Mouse (Mus musculus): ENCODE results near the gene B4galt7.
"Not testable (repeated sequence)": the region's sequence is repeated elsewhere in the genome, so short reads cannot be mapped to it uniquely, and the experiment has no call there.

Gene B4galt7

DNA sequence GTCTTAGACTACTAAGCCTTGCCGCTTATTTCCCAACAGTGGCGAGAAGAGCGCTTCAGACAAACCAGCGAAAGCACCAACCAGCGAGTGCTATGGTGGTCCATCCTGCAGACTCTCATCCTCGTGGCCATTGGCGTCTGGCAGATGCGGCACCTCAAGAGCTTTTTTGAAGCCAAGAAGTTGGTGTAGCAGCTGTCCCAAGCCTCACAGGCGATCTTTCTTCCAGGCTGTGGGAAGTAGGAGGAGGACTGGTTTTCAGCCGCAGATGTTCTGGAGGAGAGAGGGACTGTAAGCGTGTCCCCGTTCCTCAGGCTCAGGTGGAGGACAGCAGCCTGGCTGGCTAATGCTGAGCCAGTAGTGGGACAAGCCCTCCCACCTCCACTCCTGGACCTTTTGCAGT is 2.9 kb upstream of the B4galt7 start:
- no peak for DNase-seq (ENCODE audit: low read depth, low spot score)

DNA sequence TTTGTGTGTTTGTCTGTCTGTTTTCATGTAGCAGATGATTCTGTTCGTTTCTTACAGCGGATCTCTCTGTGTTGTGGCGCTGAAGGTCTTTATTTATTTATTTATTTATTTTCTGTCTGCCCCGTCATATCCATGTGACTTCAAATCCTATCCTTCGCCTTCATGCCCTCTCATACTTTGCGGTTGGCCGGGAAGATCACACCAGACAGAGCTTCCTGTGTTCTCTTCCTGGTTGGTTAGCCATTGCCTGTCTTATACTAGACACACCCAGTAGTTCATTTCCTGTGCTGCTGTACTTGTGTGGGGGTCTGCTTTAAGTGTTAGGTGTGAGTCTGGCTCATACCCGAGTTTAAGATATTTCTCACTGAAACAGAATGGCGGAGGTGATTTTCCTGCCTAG is 961 bp downstream of the B4galt7 start:
- DNase-seq (ENCODE audit: low read depth, low spot score), result no peak

DNA sequence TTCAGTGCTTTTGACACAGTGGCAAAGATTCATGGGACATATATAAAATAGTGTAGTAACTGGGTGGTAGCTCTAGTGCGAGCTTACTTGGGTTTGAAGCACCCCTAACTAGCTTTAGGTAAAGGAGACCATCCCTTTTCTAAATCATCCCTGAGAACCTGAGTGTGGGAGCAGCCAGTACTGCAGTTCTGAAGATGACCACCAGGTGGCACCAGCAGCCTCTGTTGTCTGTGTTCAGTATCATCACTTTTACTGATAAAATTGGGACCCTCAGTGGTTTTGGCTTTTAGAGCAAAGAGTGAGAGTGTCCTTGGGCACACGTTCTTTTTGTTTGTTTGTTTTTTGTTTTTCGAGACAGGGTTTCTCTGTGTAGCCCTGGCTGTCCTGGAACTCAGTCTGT is 1.9 kb downstream of the B4galt7 start:
- DNase-seq (ENCODE audit: low read depth, low spot score), result no peak

DNA sequence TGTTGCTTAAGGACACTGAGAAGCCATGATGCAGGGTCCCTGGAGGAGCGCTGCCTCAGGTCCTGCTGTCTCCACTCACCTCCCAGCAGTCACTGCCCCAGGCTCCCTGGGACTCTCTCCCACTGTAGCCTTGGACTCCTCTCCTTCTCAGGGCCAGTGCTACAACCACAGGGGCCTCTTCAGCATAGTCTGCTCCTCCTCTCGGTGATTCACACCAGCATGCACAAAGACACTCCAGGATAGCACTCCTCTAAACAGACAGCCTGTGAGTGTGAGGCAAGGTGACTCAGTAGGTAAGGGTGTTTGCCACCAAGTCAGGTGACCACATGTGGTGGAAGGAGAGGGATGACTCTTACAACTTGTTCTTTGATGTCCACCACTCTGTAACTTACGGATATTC is 4.9 kb downstream of the B4galt7 start:
- DNase-seq (ENCODE audit: low read depth, low spot score), result no peak

DNA sequence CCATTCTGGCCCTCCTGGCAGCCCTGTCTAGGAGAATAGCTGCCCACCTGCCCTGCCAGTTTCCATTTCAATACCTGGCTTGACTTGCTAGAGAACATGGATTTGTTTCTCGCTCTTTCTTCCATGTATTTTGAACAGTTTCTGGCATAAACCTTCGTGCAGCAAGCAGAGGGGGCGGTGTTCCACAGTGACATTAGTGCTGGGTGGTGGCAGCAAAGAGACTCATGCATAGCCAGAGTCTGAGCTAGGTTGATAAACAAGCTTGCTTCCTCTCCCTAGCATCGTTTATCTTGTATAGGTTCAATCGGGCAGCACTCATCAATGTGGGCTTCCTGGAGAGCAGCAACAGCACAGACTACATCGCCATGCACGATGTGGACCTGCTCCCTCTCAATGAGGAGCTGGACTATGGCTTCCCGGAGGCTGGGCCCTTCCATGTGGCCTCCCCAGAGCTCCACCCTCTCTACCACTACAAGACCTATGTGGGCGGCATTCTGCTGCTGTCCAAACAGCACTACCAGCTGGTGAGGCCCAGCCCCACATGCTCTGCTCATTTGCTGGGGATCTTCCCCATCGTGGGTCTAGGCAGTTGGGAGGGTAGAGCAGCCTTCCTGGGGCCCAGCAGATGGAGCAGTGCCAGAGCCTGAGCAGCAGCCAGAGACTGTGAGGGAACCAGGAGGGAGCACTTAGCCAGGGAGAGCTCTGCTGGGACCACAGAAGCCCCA is 7.4 kb downstream of the B4galt7 start:
- DNase-seq (ENCODE audit: low read depth, low spot score), result no peak

DNA sequence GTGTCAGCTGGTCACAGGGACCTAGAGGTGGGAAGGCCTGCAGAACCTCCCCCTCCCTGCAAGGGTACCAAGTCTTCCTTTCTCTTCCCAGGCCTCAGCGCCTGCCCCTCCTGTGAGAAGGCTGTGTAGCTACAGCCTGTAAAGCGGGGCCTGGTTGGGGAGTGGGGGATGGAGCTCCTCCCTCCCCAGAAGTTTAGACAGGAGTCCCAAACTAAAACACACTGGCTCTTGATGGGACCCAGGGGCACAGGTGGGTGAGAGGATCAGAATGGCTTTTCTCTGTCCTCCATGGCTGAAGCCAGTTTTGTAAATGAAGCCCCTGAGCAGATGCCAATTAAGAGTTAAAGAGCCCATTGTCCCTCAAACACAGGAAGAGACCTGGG is 7.9 kb downstream of the B4galt7 start:
- no peak for DNase-seq (ENCODE audit: low read depth, low spot score)

DNA sequence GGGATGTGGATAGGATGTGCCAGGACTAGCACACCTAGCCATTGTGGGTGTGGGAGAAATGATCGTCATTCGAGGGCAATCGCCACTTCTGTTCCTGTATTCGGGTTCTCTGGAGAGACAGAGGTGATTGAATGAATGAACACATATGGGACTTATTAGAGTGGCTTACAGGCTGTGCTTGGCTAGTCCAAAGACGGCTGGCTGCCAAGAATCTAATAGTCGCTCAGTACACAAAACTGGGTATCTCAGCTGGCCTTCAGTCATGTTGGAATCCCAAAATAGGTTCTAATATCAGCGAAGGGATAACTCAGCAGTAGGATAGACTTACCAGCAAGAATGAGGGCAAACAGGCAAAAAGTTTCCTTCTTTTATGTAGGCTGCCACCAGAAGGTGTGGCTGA is 12.3 kb downstream of the B4galt7 start:
- DNase-seq (ENCODE audit: low read depth, low spot score), result no peak

DNA sequence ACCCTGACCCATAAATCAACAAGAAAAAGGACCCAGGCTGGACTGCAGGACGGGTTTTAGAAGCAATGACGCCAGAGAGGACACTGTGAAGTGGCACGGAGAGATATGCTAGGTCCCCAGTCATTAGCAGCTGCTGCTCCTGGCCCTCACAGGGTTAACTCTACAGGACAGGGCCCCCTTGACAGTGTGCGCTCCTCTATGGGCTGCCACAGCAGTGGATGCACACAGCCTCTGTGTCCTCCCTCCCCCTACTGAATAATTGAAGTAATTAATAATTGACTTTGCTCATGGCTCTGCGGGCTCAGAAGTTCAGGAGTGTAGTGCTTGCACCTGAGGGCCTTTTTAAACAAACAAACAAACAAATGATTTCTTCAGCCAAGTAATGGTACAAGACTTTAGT is 13.8 kb downstream of the B4galt7 start:
- DNase-seq (ENCODE audit: low read depth, low spot score), result no peak

DNA sequence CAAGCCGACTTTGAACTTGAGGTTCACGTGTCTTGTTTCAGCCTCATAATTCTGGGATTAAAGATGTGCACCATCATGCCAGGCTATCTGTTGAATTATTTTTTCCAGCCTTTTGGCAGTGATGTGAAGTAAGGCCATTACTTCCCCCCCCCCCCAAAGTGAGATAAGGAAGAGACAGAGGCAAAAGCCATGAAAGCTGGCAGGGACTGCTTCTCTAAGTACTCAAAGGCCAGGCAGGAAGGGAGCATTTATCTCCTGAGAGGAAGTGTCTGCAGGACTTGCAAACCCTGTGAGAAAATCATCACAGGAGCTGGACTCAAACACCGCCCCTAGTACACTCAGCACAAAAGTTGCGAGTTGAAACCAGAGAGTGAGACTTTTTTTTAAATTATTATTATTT is 19.6 kb downstream of the B4galt7 start:
- no peak for DNase-seq (ENCODE audit: low read depth, low spot score)

DNA sequence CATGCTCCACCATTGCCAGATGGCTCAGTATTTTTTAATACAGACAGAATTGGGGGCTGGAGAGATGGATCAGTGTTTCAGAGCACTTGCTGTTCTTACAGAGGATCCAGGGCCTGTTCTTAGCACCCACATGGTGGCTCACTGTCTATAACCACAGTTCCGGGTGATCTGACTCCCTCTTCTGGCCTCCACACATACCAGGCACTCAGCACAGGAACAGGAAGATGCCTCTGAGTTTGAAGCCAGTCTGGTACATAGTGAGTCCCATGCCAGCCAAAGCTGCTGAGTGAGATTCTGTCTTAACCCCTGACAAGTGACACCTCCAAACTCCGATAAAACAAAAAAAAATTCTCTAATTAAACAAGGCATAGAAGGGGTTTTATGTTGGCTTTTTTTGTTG is 20.6 kb downstream of the B4galt7 start:
- DNase-seq (ENCODE audit: low read depth, low spot score), result no peak

DNA sequence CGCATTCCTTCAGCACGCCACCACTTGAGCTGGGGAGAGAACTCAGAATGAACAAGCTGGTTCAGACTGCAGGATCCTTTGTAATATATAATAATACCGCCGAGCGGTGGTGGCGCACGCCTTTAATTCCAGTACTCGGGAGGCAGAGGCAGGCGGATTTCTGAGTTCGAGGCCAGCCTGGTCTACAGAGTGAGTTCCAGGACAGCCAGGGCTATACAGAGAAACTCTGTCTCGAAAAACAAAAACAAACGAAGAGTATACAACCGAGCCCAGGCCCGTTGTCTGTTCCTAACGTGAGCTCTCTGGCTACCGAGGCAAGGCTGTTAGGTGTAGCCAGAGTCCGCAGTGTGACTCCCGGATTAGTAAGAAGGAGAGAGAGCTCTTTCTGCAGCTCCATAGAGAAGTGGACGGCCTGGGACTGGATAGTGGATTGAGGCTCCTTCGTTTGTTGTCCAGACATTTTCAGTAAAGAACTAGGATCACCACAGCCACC is 22.5 kb downstream of the B4galt7 start:
- DNase-seq (ENCODE audit: low read depth, low spot score), result not testable (repeated sequence)

DNA sequence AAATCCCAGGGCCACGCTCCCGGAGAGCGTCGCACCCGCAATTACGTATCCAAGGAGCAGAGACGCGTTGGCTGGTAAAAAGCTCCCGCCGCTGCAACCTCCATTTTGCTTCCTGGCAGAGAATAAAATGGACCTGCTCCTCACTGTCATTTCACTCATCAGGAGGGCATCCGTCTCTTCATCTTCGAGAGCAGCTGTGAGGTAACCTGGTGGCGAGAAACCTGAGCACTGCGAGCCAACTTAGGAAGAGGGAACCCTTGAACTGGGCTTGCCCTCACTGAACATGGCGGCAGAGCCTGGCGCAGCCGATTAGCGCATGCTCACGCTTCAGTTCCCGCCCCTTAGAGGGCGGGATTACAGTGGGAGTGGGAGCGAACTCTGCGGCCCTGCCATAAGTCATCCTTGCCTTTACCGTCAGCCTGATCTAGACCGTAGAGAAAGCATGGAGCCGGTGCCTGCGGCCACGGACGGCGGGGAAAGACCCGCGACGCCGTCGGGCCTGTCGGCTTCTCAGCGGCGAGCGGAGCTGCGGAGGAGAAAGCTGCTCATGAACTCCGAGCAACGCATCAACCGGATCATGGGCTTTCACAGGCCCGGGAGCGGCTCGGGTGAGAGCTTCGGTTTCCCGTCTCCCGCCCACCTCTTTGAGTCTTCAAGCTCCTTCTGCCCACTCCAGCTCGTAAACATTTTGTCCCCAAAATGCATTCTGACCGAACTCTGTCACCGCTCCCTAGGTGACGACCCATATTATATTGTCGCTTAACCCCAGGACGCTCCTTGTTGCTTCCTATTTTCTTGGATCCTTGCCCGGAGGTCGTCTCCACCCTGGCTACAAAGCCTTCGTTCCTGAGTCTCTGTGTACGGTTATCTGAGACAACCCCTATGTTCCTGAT is 23.2 kb downstream of the B4galt7 start, which contains the start of gene Caml:
Gene Caml, plus strand, starts transcription at position 357 of the 893 bp plus-strand sequence.
- DNase-seq (ENCODE audit: low read depth, low spot score), result peak; percentile 78

DNA sequence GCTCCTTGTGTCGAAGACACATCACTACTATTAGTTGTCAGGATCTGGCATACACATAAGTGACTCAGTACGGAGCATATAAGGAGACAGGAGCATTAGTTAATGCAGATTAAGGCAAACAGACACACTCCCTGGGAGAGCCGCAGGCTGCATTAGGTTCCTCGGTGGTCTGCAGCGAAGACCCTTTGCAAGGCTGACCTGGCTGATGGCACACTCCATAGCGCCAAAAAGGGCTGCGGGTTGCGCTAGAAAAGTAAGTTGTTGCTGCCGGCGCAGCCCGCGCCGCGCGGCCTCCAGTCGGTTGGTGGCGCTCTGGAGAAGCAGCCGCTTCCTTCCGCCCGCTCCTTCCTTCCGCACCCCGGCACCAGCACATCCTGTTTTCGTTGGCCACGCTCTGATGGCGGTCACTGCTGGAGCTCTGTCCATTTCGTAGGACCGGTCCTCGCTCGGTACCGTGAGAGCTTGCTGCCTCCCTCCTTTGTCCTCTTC is 35.0 kb downstream of the B4galt7 start, which contains the start of gene Ddx46:
Gene Ddx46, plus strand, starts transcription at position 389 of the 489 bp plus-strand sequence.
- peak; percentile 73 for DNase-seq (ENCODE audit: low read depth, low spot score)

DNA sequence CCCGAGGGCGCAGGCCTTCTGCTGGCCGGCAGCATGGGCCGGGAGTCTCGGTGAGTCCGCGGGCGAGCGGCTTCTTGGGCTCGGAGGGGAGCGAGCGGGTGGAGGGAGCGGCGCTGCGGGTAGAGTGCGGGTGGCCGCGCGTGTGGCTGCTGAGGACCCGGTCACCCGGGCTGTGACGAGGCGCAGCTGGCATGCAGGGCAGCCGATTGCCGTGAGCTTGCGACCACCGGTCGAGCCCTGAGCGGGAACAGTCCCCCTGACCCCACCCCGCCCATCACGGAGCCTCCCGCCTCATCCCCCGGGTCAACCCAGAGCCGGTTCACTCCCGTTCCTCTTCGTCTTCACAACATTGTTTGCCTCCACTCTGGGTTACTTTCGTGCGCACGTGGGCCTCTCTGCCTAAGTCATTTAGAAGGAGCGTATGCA is 35.5 kb downstream of the B4galt7 start:
- DNase-seq (ENCODE audit: low read depth, low spot score), result no peak

DNA sequence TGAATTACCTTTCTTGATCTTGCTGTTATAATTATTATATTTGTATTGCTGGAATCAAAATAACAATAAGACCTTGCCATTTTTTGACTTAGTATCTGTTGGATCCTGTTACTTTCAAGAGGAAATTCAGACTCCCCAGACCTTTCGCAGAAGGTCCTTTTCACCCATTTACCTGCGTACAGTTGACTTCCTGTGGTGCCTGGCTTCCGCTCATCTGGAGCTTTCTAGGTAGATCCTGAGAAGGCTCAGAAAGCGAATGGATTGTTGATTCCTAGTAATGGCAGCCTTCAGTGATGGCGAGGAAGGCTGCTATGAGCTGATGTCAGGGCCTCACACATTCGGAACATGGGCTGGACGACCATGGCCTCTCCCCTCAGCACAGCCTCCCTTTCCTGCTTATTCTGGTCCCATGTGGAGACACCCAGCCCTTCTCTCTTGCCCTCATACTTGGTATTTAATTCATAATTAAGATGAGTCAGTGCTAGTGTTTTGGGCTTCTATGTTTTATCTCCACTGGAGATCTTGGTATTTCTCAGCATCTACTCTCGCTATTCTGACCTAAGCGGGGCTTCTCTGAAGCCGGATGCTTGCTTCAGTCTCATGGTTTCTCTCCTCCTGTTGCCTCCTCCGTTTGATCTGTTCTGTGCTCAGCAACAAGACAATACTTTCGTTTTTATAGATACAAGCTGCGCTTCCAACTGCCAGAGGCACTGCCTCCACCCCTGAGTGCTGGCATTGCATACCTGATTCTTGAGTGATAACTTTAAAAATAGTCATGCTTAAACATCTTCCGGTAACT is 36.7 kb downstream of the B4galt7 start:
- DNase-seq (ENCODE audit: low read depth, low spot score), result no peak

DNA sequence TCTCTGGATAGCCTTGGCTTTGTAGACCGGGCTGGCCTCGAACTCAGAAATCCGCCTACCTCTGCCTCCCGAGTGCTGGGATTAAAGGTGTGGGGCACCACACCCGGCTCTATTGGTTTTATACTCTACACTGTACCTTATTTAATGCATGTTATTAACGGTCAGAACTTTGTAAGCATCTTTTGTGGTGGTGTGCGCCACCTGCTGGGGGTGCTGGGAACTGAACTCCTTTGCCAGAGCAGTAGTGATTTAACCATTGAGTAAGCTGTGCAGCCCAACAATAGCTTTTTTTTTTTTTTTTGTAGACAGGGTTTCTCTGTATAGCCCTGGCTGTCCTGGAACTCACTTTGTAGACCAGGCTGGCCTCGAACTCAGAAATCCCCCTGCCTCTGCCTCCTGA is 40.8 kb downstream of the B4galt7 start:
- peak; percentile 36 for DNase-seq (ENCODE audit: low read depth, low spot score)

DNA sequence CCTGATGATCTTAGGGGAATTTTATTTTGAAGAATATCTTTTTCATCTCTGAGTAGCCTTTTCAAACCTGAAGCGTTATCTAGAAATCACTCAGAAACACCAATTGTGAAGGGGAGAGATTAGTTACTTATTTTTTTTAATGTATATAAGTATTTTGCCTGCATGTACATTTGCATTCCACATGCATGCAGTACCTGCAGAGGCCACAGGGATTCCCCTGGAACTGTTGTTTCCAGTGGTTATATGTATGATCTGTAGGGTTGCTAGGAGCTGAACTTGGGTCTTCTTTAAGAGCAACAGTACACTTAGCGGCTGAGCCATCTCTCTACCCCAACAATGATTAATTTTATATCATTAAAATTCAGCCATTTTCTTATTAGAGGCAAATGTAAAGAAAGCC is 44.8 kb downstream of the B4galt7 start:
- no peak for DNase-seq (ENCODE audit: low read depth, low spot score)

DNA sequence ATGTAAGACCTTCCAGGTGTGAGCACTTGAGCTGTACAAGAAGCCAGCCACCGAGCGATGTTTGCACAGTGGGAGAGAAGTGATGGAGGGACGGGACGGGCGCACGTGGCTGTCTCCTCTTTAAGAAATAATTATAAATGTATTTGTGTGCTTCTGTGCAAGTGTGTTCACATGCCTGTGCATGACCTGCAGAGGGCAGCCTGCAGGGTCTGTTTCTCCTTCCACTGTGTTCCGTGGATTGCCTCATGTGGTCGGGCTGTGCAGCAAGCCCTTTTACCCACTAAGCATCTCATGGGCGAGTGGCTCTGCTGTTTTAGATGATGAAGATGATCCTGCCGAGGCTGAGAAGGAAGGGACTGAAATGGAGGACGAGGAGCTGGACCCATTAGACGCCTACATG is 50.4 kb downstream of the B4galt7 start:
- DNase-seq (ENCODE audit: low read depth, low spot score), result no peak

DNA sequence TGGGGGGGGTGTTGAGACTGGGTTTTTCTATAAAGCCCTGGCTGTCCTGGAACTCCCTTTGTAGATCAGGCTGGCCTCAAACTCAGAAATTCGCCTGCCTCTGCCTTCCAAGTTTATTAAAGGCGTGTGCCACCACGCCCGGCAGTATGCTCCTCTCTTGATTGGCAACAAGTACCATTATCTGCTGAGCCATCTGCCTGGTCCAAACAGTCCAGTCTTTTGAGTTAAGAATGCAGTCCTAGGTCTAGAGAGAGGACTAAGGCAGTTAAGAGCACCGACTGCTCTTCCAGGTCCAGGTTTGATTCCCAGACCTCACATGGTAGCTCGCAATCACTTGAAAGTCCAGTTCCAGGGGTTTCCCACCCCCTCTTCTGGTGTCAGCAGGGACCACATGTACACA is 51.3 kb downstream of the B4galt7 start:
- DNase-seq (ENCODE audit: low read depth, low spot score), result no peak
